Mouse (Mus musculus) embryo, embryonic 11.5 days (tissue): ENCODE results near the gene Magee1.
"Not testable (repeated sequence)": the region's sequence is repeated elsewhere in the genome, so short reads cannot be mapped to it uniquely, and the experiment has no call there.

Source experiments
- DNase-seq: peaks from one replicate; pipeline ENCODE4 v3.0.0-alpha.2; 2012; ENCODE audit warnings: low read depth, low spot score

Magee1 gene

GRCm38 (mm10) chrX:105120275-105121226, at the start of gene Magee1:
Gene Magee1 (plus strand): TSS chrX:105120378.
- peak; percentile 37 for DNase-seq

DNA sequence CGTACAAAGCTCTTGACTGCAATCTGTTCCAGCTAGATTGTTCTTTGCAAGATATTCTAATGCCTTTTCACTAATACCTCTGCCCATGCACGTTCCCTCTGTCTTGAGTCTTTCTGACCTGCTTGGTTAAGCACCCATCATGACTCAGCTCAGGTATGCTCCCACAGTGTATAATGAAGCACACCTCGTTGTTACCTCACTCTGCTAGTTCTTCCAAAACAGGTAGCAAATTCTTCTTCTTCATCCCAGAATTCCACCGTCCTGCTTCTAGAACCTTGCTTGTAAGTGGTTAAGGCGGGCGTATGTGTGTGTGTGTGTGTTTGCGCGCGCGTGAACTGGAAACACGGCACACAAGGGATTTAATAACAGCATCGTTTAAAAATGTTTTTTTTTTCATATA, 41.0 kb upstream of the Magee1 start:
- DNase-seq, result no peak

GRCm38 (mm10) chrX:105079615-105080092, 40.5 kb upstream of the Magee1 start, which contains the start of gene Pbdc1:
Gene Pbdc1 (plus strand): TSS chrX:105079756.
- peak; percentile 89 for DNase-seq

- DNase-seq, result no peak
Measured at GRCm38 (mm10) chrX:105080096-105080495, 40.1 kb upstream of the Magee1 start.

DNA sequence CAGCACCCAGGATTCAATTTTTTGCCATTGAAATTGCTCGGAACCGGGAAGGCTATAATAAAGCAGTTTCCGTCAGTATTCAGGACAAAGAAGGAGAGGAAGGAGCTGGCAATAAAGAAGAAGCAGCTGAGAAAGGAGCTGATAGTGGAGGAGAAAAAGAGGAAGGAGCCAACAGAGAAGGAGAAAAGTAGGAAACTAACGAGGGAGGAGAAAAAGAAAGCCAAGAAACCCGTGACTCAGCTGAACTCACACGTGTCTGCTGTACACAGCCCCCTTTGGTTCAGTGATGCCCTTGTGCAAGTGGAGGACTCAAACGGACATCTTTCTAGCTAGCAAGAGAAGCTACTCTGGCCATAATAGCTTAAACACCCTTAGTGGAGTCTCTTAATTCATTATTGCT, 37.2 kb upstream of the Magee1 start:
- DNase-seq, result not testable (repeated sequence)

DNA sequence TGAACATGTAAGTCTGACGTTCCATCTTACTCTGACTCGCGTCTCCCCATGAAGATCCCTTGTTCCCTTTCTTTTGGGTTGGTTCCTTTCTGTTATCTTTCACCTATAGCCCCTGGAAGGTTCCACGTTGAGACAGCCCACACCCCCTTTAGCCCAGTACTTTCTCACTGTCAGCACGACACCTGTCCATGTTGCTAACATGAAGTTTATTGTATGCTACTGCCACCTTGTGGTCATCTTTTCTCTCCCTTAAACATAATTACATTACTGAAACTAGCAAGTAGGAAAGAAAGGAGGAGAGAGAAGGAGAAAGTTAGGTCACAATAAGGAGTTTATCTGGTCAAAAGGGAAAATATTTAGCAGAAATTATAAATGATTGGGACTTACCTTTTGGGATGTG, 16.0 kb upstream of the Magee1 start:
- no peak for DNase-seq

- no peak for DNase-seq
Measured at GRCm38 (mm10) chrX:105114994-105115393, 5.2 kb upstream of the Magee1 start.

- peak; percentile 36 for DNase-seq
Measured at GRCm38 (mm10) chrX:105121227-105121865, 1.2 kb downstream of the Magee1 start.

DNA sequence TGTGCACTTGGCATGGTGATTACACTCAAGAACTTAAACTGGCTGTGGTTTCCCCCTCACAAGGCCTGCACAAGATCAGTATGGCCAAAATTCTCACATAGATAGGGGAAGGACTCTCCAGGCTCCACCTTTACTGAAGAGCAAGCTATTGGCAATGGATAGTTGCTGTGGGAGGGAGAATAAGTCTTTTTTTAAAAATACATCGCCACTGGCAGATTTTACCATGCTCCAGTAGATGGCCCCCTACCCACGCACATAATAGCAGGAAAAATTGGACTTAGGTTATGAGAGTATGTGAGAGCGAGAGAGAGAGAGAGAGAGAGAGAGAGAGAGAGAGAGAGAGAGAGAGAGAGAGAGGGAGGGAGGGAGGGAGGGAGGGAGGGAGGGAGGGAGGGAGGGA, 4.7 kb downstream of the Magee1 start:
- peak; percentile 3 for DNase-seq

DNA sequence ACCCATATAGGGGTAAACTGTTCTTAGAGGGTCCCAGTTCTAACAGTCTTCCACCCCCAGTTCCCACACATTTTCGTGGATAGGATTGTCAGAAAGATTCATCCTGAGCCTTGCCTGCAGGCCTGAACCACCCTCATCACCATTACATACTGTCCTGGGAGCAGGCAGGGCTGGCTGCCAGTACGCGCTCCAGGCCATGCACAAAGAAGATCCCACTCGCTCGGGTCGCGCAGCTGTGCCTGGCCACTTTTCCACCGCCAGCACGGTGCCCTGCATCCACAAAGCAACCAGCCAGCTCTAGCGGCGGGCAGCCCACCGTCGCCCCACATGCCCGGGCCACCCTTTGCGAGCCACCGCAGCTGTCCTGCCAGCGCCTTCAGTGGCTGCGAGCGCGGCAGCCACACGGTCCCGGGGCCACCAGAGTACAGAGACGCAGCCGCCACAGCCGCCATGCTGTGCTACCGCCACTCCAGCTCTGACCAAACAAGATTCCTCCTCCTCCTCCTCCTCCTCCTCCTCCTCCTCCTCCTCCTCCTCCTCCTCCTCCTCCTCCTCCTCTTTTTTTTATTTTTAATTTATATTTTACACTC, 31.8 kb downstream of the Magee1 start:
- no peak for DNase-seq

- not testable (repeated sequence) for DNase-seq
Measured at GRCm38 (mm10) chrX:105165007-105165406, 44.8 kb downstream of the Magee1 start.

DNA sequence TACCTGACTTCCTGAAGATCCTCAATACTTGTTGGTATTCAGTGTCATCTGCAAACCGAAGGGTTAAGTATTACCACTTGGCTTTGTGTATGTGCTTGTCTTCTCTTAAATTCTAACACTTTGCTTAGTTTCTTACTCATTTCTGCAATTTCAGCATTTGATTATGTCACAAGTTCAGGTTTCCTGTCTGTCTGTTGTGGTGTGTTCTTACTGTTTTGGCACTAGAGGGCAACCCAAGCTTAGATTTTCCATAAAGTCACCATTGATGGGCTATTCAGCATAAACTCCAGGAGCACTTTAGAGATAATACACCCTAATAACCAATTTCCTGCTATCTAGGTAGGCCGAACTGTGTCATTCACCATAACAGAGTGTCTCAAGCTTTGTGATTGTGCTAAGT, 47.0 kb downstream of the Magee1 start:
- no peak for DNase-seq
